Mouse (Mus musculus): ENCODE measurements around the gene Ano10.
"Not testable (repeated sequence)": the region's sequence is repeated elsewhere in the genome, so short reads cannot be mapped to it uniquely, and the experiment has no call there.

The Ano10 gene

DNA sequence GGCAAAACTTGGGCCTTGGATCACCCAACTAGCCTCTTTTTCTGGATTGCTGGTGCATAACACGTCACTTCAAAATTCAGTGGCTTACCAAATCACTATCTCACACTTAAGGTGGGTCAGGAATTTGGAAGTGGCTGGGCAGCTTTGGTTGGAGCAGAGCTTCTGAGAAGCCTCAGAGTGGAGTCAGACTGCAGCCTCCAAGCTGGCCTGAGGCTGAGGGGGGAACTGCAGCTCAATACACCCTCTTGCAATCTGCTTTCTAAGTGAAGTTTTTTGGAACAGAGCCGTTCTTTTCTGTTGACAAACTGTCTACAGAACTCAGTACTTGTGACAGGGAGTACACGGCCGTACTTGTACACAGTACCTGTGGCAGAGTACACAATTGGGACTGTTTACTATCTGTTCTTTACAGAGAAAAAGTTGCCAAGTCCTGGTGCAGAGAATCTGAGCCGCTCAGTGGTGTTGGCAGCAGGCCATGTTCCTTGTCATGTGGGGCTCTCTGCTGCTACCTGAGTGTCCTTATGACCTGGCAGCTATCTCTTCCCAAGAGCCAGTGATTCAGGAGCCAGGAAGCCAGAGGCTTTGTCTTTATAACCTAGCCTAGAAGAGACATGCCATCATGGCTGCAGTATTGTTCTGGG is 99.1 kb downstream of the Ano10 start:
- no peak for DNase-seq

DNA sequence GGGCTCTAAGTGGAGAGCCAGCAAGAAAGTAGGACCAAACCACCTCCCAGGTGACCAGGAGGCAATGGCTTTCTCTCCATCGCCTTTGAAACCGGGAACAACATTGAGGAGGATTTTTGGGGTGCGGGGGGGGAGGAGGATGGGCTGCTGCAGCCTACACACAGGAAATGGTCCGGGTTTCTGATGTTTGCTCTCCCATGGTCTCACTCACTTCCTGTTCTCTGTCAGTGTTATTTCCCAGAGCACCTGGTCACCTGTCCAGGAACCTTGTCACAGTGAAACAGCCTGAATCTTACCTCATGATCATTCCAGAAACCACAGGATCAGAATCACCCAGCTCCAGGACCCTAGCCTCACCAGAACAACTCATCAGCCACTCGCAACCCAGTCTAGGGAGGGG is 100.4 kb downstream of the Ano10 start:
- no peak for DNase-seq

DNA sequence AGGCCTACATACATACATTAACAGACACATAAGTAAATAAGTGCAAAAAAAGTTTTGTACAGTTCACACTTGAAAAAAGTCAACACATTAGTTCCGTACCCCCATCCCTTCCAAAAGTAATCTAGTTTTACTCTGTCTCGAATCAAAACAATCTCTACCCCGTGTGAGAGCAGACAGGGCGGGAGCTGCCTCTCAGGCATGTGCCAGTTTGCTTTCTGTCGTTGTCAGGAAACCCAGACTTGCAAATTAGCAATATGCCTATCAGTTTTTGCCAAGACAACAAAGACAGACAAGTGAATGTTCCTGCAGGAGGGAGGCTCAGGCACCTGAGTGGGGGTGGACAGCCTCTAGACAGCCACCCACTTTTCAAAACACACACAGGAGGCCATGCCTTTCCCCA is 100.9 kb downstream of the Ano10 start:
- no peak for DNase-seq

DNA sequence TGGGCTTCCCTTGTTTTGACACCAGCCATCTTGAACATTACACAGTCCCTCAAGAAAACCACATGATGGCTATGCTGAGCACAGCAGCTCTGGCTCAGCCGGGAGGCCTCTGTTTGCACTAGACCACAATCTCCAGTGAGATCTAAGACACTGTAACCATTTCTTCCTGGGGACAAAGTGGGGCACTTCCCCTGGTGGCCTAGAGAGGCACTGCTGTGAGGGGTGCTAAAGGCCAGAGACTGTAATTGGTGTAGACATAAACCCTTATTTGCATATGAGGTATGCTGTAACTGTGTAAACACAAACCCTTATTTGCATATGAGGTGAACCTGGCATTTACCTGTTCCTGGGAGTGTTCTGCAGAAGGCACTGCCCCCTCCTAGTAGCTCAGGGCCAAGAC is 105.5 kb downstream of the Ano10 start:
- DNase-seq, result no peak

DNA sequence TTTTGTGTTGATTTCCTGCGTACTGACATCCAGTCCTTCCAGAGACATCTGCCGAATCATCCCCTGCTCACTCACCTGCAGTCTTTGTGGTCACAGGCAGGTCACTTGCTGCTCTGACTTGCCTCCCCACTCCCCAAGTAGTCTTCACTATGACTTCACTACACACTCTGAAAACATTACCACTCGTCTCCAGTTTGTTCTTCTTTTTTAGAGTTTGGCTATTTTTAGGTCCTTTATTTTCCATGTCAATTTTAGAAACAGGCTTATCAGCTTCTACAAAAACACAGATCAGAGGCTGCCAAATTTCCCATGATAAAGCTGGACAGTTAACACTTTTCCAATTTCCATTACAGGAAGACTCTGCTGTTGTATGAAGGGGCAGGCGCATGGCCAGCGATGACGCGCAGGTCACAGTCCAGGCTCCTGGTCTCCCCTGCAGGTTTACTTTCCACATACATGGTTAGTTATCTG is 106.7 kb downstream of the Ano10 start:
- no peak for DNase-seq

DNA sequence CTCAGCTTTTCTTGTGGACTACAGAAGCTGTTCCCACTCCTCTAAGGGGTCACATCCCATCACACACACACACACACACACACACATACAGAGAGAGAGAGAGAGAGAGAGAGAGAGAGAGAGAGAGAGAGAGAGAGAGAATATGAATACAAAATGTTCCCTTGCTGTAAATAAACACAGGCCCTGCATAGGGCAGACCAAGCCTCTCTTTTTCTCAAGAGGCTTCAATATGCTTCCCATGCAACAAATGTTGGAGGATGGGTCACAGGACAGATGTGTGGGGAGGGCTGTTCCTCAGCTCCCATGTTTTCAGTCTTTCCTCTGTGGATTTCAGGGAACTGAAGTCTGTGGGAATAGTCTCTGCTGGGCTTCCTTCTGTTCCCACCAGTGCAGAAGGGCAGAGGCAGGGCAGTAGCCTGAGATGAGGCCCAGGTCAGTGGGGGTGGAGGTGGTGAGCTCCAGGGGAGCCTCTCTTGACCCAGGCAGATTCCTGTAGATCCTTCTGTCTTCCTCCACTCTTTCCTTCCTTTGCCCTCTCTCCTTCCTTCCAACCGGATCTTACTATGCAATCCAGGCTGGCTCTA is 107.5 kb downstream of the Ano10 start:
- DNase-seq, result no peak

DNA sequence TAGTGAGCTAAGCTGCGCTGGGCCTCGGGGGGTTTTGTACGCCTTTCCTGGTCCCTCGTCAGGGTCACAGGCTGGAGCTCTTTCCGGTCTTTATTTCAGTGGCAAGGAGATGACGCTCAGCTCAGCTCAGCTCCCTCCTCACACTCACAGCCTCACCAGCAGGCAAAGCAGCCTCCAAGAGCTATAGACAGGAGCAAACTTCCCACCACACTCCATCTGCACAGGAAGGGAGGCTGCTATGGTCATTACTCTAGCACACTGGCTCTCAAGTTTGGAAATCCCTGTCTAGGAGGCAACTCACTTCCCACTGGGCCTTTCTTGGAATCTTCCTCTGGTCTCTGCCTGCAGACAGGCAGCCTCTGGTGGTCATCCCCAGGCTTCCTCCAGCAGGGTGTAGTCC is 108.3 kb downstream of the Ano10 start:
- DNase-seq, result no peak

DNA sequence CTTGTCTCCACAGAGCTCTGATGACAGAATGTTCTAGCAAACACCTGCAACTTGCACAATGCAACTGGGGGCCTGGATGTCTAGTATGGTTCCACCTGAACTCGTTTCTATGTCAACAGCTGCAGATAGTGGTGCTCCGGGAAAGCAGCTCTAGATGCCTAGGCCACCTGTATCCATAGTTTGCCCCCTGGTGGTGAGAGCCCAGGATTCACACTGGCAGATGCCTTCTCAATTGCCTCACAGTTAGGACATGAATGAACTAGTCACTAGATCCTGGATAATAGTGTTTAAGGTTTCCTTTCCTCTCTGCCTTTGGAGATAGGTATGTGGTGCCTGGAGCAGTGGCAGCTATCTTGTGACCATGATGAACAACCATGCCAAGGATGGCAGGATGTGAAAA is 109.2 kb downstream of the Ano10 start:
- DNase-seq, result peak; percentile 42

DNA sequence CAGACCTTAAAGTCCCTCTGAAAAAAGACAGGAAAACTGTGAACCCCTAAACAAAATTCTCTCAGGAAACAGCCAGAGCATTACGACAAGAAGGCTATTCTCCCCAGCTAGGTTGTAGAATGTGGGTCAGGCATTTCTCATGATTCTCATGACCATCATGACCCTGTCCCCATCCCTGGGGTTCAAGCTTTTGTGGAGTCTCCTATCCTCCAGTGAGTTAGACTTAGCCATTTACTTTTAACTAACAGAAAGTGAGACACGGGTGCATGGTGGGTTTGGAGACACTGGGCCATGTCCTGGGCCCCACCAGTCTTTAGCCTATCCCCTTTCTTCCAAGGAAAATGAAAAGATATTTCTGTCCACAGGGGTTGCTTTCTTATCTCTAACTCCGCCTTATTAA is 109.9 kb downstream of the Ano10 start:
- DNase-seq, result no peak

DNA sequence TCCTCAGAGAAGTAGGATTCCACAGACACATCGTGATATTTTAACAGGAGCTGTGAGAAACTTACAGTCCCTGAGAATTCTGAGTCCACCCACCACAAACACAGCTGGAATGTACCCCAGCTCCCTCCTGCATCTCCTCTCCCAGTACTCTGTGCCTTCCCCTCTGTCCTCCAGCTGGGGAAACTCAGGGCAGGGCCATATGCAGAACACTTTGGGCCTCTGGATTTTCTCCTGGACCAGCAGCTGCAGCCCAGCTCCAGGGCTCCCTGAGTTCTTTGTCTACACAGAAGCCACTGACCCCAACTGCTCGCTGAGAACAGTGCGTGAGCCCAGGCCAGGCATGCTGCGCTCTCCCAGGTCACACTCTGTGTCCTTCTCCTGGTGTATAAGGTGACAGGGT is 111.1 kb downstream of the Ano10 start:
- no peak for DNase-seq

DNA sequence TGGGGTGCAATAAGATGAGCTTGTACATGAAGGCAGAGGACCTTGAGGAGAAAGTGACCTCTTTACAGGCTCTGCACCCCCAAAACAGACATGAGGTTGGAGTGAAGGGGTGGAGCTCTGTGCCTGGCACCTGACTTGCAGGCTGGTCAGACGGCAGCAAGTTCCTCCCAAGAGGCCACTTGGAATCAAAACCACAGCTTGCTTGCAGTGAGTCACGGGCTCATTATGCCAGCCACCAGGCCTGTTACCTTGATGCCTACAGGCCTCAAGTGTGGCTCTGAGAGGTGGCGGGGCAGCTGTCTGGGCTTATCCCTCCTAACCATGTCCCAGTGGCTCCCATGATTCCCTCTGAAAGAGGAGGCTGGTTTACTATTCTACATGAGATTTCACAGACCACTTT is 114.1 kb downstream of the Ano10 start:
- DNase-seq, result no peak

DNA sequence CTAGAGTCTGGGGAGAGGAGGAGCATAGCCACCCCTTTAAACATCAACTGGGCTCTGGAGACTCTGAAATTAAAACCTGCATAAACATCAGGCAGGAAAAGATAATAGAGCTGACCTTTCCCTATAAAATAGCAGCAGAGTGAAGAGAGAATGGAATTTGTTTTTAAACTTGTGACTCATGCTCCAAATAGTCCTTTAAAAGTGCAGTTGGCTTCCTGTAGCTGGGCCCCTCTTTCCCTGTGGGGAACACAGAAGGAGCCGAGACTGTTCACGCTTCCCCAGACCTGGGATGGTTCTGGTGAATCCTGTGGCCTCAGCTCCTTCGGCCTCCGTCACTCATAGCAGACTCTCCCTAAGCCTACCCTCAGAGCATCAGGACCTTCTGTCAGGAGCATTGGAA is 115.8 kb downstream of the Ano10 start:
- DNase-seq, result no peak

DNA sequence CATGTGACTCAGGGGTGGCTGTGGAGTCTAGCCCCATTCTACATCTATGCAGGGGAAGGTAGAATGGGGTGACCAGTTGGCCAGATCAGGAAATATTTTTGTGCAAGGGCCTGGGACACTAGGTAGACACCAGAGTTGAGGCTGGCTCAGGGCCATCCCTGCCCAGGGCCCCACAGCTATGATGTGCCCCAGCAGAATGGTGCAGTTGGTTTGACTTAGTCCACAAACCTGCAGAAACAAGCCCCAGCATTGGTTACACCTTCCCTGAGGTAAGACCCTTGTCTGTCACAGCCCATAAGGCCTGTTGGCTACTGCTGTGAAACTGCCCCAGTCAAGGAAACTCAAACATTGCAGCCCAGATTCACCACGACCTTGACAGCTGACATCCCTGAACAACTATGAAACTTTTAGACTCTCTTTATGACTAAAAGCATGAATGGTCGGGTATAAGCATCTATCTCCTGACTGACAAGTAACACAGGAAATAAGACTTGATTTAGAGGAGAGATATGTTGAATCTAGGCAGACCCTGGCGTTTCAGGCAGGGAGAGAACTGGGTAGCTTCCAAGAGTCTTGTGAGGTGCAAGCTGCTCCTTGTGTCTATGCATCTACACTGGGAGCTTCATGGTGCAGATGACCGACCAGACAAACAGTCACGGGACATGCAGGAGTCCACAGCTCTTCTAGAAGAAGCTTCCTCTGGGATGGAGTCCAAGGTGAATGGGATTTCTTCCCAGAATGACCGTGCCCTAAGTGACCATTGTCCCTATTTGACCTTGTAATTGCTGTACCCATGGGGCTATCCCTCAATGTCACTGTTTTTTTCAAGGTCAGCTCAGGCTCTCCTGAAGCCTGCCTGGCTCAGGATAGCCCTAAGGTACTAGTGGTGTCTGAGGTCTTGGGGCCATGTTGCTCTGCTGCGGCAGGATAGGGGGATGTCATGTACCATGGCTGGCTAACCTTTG is 116.7 kb downstream of the Ano10 start:
- no peak for DNase-seq

DNA sequence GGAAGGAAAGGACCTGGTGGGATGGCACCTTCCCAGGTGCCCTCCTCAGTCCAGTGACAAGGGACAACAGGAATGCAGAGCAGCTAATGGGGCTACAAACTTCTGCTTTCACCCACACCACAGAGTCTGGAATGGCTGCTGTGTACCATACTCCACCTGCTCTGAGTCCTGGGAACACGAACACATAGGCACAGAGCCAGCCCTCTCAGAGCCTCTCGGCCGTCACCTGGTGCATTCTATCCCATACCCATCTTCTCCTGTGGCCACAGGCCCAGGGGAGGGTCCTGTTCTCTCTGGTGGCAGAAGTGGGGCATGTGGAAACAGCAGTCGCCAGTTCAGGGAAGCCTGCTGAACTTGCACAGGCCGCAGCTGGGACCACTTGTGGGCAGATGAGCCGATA is 119.5 kb downstream of the Ano10 start:
- DNase-seq, result no peak

DNA sequence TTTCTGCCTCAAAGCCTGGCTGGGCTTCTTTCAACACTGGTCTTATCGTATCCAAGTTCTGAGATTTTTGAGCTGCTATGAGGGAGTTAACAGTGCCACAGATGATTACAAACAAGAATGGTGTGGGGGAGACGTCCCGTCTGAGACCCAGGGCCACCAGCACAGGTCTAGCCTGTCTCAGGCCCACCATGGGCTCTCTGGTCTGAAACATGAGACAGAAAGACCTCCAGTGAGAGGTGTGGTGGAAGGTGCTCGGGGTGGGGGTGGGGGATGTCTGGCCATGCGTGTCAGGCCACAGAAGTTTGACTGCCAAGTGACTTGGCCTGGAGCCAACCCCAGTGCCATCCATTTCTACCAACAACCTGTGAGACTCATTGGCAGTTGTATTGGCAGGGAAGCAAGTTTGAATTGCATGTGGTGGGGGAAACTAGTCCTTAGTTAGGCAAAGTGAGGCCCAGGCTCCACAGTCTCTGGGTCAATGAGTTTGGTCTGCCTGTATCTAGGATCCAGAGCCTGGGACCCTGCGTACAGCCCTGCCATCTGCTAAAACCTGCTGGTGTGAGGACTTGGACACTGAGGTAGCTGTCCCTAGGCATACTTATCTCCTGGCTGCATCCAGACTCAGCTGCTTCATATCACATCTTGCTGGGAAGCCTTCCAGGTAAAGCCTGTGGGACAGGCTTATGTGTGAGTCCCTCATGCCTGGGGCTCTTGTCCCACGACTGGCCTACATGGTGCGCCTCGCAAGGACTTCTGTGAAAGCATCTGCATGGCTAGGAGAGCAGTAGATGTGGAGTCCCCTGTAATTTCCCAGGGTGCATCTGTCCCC is 120.6 kb downstream of the Ano10 start:
- no peak for DNase-seq

DNA sequence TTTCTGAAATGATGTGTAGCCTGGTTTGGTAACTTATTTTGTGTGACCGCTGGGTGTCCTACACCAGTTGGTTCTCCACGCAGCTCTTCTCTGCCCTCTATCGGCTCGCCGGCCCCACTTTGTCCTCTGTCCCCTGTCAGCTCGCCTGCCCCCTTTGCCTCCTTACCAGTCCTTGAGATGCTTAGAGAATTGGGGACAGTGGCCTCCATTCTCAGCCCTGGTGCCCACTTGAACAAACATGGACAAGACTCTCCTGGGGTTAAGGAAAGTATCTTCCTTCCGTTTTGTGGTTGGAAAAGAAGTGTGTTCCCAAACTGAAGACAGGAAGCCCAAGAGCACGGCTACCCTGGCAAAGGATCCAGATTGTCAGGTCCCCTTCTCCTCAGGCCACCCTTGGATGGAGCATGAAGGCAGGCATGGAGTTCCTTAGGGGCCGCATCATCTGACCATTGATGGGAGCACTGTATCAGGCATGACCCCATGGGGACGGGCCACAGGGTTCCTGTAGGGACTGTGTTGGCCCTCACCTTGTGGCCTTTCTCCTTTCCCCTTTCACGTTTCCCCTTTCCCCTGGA is 121.5 kb downstream of the Ano10 start:
- DNase-seq, result no peak

DNA sequence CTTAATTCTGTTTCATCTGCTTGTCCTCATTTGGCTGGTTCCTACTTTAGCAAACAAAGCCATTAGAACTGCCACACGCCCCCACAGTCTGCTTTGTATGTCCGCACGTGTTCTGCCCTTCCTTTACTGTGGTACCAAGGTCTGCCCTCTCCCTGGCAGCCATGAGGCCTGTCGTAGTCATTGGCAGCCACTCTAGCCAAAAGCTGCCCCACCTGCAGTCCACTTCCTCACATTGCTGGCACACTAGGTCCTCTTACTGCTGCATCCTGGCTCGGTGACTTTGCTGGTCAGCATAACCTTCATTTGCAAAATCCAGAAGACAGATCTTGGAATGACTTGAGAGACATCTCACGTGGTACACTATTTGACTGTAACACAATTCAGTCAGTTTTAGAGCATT is 124.3 kb downstream of the Ano10 start:
- no peak for DNase-seq

DNA sequence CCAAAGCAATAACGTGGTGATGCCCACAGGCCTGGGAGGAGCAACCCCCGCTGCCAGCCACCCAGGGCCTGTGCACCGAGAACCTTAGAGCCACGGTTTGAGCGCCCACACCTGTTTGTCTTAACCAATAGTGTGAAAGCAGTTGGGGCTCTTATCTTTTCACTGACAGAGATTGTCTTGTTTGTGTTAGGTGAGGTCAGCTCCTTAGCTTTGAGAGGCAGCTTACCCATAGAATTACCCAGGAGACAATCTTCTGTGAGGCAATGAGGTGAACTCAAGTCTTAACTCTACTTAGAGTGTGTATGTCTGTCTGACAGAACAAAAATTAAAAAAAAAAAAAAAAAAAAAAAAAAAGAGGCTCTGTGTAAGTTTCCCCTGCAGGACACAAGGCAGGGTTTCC is 126.5 kb downstream of the Ano10 start:
- not testable (repeated sequence) for DNase-seq

DNA sequence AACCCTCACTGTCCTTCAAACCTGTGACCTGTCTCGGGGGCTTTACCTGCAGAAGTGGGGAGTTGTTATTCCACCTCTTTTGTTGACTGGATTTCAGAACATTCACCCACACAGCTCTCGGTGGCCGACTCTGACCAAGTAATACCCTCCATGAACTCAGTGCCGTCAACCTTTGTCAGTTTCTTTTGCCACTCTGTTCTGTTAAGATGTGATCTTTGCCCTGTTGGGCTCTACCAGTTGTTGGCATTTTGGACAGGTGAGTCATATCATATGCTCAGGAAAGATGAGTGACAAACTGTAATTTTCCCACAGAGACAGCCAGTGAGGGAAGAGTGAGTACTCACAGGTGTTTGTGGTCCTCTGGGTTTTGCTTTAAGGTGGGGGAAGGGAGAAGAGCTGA is 129.7 kb downstream of the Ano10 start:
- no peak for DNase-seq

DNA sequence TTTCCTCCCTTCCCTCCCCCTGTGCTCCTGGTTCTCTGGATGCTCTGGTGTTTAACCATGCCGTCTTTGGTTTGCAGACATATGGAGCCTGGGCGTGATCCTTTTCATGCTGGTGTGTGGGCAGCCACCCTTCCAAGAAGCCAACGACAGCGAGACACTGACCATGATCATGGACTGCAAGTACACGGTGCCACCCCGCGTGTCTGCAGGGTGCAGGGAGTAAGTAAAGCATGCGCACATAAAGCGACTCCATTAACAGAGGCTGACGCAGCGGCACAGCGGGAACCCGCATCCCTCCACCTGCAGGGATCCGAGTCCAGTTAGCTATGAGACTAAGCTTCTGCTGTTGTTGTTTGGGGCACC is 137.2 kb downstream of the Ano10 start:
- no peak for DNase-seq

DNA sequence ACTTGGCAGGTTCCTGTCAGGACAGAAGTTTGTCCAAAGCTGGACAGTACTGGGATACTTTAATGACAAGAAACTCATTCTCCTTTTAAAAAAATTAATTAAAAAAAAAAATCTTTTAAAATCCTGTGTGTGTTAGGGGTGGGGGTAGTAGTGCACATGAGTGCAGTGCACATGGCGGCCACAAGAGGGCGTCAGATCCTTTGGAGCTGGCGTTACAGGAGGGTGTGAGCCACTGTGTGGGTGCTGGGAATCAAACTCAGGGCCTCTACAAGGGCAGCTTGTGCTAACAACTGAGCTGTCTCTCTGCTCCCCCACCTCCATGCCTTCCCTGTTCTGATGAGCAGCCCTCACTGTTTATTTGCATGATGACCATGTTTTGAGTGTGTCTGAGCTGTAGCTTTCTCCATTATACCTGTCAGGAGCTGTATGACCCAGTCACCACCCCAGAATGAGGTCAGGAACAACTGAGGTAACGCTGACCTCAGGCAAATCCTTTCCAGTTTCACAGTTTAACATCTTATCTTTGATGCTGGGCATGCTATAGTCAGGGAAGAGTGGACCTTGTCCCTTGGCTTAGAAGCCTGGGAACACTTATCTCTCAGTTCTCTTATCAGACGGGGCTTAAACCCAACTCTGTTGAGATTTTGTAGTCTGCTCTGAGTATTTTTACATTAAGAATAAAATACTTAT is 137.7 kb downstream of the Ano10 start:
- no peak for DNase-seq

DNA sequence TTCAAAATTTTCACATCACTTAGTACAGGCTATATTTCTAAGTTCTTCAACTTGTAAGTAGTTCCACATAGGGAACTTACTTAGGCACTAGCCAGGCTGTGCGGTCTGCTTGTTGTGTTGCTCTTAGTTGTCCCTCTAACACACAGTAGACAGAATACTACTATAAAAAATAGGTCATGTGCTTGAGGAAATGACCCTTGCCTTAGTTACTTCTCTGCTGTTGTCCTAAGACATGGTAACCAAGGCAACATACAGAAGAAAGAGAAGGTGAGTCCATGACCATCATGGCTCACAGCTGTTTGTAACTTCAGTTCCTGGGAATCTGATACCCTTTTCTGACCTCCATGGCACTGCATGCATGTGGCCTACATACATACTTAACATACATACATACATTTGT is 139.0 kb downstream of the Ano10 start:
- no peak for DNase-seq
